Mouse (Mus musculus): ENCODE measurements at regions not wholly inside any gene's neighbourhood (a gene's known extent, or its start where the extent isn't known, plus 50 kb on each side); places are given as distances from the start of the nearest gene placed in this dataset.
A peak's percentile ranks its signal among the peaks of the same experiment; 100 is the strongest.

DNA sequence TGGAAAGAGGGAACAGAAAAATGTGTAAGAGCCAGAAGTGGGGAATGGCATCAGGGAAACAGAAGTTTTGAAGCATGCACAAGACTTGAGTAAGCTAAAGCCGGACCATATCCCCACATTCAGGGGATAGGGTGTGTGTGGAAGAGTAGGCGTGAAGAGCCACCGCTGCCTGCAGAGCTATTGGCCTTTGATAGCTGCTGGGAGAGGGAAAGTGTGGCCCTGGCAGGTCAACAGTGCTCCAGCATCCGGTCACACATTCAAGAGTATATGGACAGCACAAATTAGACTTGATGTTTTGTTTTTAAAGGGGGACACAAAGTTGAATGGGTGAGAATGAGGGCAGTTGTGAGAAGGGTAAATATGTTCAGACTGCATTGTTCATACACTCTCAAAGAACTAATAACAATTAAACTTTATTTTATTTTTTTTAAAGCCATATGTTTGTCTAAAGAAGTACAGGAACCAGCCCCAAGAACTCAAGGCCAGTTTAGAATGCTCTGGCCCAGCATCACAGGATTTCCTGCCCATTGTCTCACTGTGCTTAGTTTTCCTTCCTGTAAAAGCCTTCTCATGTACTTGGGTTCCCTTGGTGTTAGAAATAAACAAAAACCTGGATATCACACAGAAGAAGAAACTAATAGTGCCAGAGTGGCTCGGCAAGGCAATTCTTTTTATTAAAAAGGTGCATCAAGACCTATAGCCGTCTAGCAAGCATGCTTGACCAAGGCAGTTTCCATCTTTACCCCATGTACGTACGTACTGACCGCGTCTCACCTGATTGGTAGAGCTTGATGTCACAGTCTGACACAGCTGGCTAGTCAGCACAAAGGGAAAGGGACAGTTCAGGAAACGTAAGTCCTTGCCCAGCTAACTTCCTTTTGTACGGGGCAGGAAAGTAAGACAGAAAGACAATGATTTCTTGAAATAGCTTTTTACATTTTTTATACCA is 144.6 kb upstream of the Rbbp6 start:
- H3K9me3 ChIP-seq (replicated peaks; ENCODE audit: control insufficient read depth, insufficient read depth, low read length, poor library complexity, severe bottlenecking) = no peaks in the 10 kb centered on the region
- H3K27me3 ChIP-seq (ENCODE audit: control insufficient read depth, insufficient read depth, low read length, poor library complexity, severe bottlenecking) = no peaks in the 10 kb centered on the region
- H3K36me3 ChIP-seq (ENCODE audit: control insufficient read depth, insufficient read depth, low read length, poor library complexity, severe bottlenecking) = no peaks in the 10 kb centered on the region
- no peak for TF ChIP-seq POLR2A (IDR thresholded peaks at IDR 0.05; ENCODE audit: insufficient read depth, low read length)
- no peak for TF ChIP-seq CTCF (IDR thresholded peaks at IDR 0.05; ENCODE audit: low read depth, low read length)
- TF ChIP-seq EP300 (IDR thresholded peaks at IDR 0.05; ENCODE audit: insufficient read depth, low read depth, low read length) = no peak
- peaks cover 5% of the 10 kb centered on the region for H3K4me1 ChIP-seq (ENCODE audit: control insufficient read depth, insufficient read depth, low read length)
- no peak overlapping the region for H3K9ac ChIP-seq (ENCODE audit: low read depth, poor library complexity, severe bottlenecking)
- H3K4me3 ChIP-seq (ENCODE audit: low read depth, low read length) = no peak overlapping the region
- no peak overlapping the region for H3K27ac ChIP-seq (ENCODE audit: insufficient read depth, low read length)

GRCm38 (mm10) chr7:122823429-122823828 is 142.1 kb upstream of the Rbbp6 start:
- Histone ChIP-seq H3K4me3 (ENCODE audit: low read depth, low read length) (no peak overlapping the region), H3K36me3 (ENCODE audit: control insufficient read depth, insufficient read depth, low read length, poor library complexity, severe bottlenecking) (no peaks in the 10 kb centered on the region), H3K27me3 (ENCODE audit: control insufficient read depth, insufficient read depth, low read length, poor library complexity, severe bottlenecking) (no peaks in the 10 kb centered on the region), H3K4me1 (ENCODE audit: control insufficient read depth, insufficient read depth, low read length) (peaks cover 5% of the 10 kb centered on the region), H3K9ac (ENCODE audit: low read depth, poor library complexity, severe bottlenecking) (no peak overlapping the region), H3K27ac (ENCODE audit: insufficient read depth, low read length) (peak overlapping the region; percentile 60), H3K9me3 (replicated peaks; ENCODE audit: control insufficient read depth, insufficient read depth, low read length, poor library complexity, severe bottlenecking) (no peaks in the 10 kb centered on the region)
- TF ChIP-seq POLR2A (IDR thresholded peaks at IDR 0.05; ENCODE audit: insufficient read depth, low read length) (no peak), EP300 (IDR thresholded peaks at IDR 0.05; ENCODE audit: insufficient read depth, low read depth, low read length) (no peak), CTCF (IDR thresholded peaks at IDR 0.05; ENCODE audit: low read depth, low read length) (no peak)

DNA sequence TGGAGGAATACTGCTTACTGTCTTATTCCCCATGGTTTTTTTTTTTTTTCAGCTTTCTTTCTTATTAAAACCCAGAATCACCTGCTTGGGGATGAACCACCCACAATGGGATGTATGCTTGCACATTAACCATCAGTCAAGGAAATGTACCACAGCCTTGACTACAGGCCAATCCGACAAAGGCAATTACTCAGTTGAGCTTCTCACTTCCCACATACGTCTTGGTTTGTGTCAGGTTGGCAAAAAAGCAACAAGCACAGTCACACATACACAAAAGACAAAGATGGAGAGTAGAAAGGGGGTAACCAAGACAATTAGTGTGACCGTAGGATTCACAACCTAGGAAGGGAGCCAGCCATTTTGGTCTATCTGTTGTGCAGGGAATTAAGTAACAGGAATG is 126.4 kb upstream of the Rbbp6 start:
- H3K27ac ChIP-seq (ENCODE audit: insufficient read depth, low read length) = no peak overlapping the region

GRCm38 (mm10) chr7:122844831-122845230 is 120.7 kb upstream of the Rbbp6 start:
- H3K4me1 ChIP-seq (ENCODE audit: control insufficient read depth, insufficient read depth, low read length) = no peaks in the 10 kb centered on the region
- H3K27ac ChIP-seq (ENCODE audit: insufficient read depth, low read length) = no peak overlapping the region
- TF ChIP-seq EP300 (IDR thresholded peaks at IDR 0.05; ENCODE audit: insufficient read depth, low read depth, low read length) = no peak

More for the DNA sequence above, 126.4 kb upstream of the Rbbp6 start:
- H3K27me3 ChIP-seq (ENCODE audit: control insufficient read depth, insufficient read depth, low read length, poor library complexity, severe bottlenecking) = no peaks in the 10 kb centered on the region
- no peaks in the 10 kb centered on the region for H3K9me3 ChIP-seq (replicated peaks; ENCODE audit: control insufficient read depth, insufficient read depth, low read length, poor library complexity, severe bottlenecking)
- H3K36me3 ChIP-seq (ENCODE audit: control insufficient read depth, insufficient read depth, low read length, poor library complexity, severe bottlenecking) = no peaks in the 10 kb centered on the region
- TF ChIP-seq EP300 (IDR thresholded peaks at IDR 0.05; ENCODE audit: insufficient read depth, low read depth, low read length) = no peak
- H3K4me3 ChIP-seq (ENCODE audit: low read depth, low read length) = no peak overlapping the region
- H3K9ac ChIP-seq (ENCODE audit: low read depth, poor library complexity, severe bottlenecking) = no peak overlapping the region
- H3K4me1 ChIP-seq (ENCODE audit: control insufficient read depth, insufficient read depth, low read length) = no peaks in the 10 kb centered on the region

GRCm38 (mm10) chr7:122847376-122847775 is 118.1 kb upstream of the Rbbp6 start:
- H3K4me3 ChIP-seq (ENCODE audit: low read depth, low read length) = no peak overlapping the region
- H3K36me3 ChIP-seq (ENCODE audit: control insufficient read depth, insufficient read depth, low read length, poor library complexity, severe bottlenecking) = no peaks in the 10 kb centered on the region
- H3K27ac ChIP-seq (ENCODE audit: insufficient read depth, low read length) = no peak overlapping the region

More at GRCm38 (mm10) chr7:122844831-122845230, 120.7 kb upstream of the Rbbp6 start:
- Histone ChIP-seq H3K9me3 (replicated peaks; ENCODE audit: control insufficient read depth, insufficient read depth, low read length, poor library complexity, severe bottlenecking) (no peaks in the 10 kb centered on the region), H3K9ac (ENCODE audit: low read depth, poor library complexity, severe bottlenecking) (no peak overlapping the region), H3K36me3 (ENCODE audit: control insufficient read depth, insufficient read depth, low read length, poor library complexity, severe bottlenecking) (no peaks in the 10 kb centered on the region), H3K27me3 (ENCODE audit: control insufficient read depth, insufficient read depth, low read length, poor library complexity, severe bottlenecking) (no peaks in the 10 kb centered on the region), H3K4me3 (ENCODE audit: low read depth, low read length) (no peak overlapping the region)

DNA sequence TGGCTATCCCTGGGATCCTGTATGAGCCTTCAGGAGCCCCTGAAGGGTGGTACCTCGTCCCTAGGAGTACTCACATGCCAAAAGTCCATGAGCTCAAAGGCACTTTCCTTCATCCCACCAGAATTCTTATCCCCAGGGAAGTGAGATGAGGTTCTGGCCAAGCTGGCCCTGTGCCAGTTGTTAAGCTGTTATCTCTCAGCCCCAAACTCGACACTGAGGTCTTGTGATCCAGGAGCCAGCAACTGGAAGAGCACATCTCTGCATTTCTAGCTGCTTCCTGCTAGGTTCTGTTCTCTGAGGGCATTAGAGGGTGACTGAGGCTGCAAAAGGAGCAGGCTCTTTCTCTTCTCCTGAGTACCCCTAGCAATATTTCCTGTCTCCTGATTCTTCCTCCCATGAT is 92.1 kb upstream of the Rbbp6 start:
- no peaks in the 10 kb centered on the region for H3K9me3 ChIP-seq (replicated peaks; ENCODE audit: control insufficient read depth, insufficient read depth, low read length, poor library complexity, severe bottlenecking)
- TF ChIP-seq CTCF (IDR thresholded peaks at IDR 0.05; ENCODE audit: low read depth, low read length) (no peak), EP300 (IDR thresholded peaks at IDR 0.05; ENCODE audit: insufficient read depth, low read depth, low read length) (no peak), POLR2A (IDR thresholded peaks at IDR 0.05; ENCODE audit: insufficient read depth, low read length) (no peak)

More at GRCm38 (mm10) chr7:122847376-122847775, 118.1 kb upstream of the Rbbp6 start:
- H3K27me3 ChIP-seq (ENCODE audit: control insufficient read depth, insufficient read depth, low read length, poor library complexity, severe bottlenecking) = no peaks in the 10 kb centered on the region
- no peaks in the 10 kb centered on the region for H3K9me3 ChIP-seq (replicated peaks; ENCODE audit: control insufficient read depth, insufficient read depth, low read length, poor library complexity, severe bottlenecking)
- no peak overlapping the region for H3K9ac ChIP-seq (ENCODE audit: low read depth, poor library complexity, severe bottlenecking)
- TF ChIP-seq CTCF (IDR thresholded peaks at IDR 0.05; ENCODE audit: low read depth, low read length) (no peak), EP300 (IDR thresholded peaks at IDR 0.05; ENCODE audit: insufficient read depth, low read depth, low read length) (no peak), POLR2A (IDR thresholded peaks at IDR 0.05; ENCODE audit: insufficient read depth, low read length) (no peak)
- H3K4me1 ChIP-seq (ENCODE audit: control insufficient read depth, insufficient read depth, low read length) = no peaks in the 10 kb centered on the region

More for the DNA sequence above, 92.1 kb upstream of the Rbbp6 start:
- Histone ChIP-seq H3K27me3 (ENCODE audit: control insufficient read depth, insufficient read depth, low read length, poor library complexity, severe bottlenecking) (no peaks in the 10 kb centered on the region), H3K4me3 (ENCODE audit: low read depth, low read length) (no peak overlapping the region), H3K9ac (ENCODE audit: low read depth, poor library complexity, severe bottlenecking) (no peak overlapping the region), H3K36me3 (ENCODE audit: control insufficient read depth, insufficient read depth, low read length, poor library complexity, severe bottlenecking) (no peaks in the 10 kb centered on the region), H3K4me1 (ENCODE audit: control insufficient read depth, insufficient read depth, low read length) (no peaks in the 10 kb centered on the region), H3K27ac (ENCODE audit: insufficient read depth, low read length) (no peak overlapping the region)
